Comparison of ENCODE assay signal across 7 mouse cellular contexts in genomic region chr19:9052803-9053431, GRCm38 (mm10). TPM values are rescaled to one million over a fixed set of nuclear protein-coding genes. Genes with fewer than 3 reads are reported as not detected.
DNase-seq lines count a peak whose midpoint lies in the region; ATAC-seq and TF ChIP-seq lines count a peak whose summit lies in the region.

No protein-coding gene starts in this region.

- no peak overlapping the region for H3K4me2 ChIP-seq in heart, embryonic 11.5 days
- no peak overlapping the region for H3K4me2 ChIP-seq in liver, embryonic 16.5 days (ENCODE audit: low read depth, low read length)
- no peak overlapping the region for H3K4me2 ChIP-seq in forebrain, postnatal 0 days (ENCODE audit: low read depth)

- WGBS in heart, embryonic 11.5 days (ENCODE audit: insufficient replicate concordance) = 24% methylated on average over 6 of the region's 6 CpGs
- 10% methylated on average over 6 of the region's 6 CpGs for whole genome bisulfite sequencing in liver, embryonic 16.5 days (ENCODE audit: insufficient replicate concordance)
- 61% methylated on average over 6 of the region's 6 CpGs for whole genome bisulfite sequencing in forebrain, postnatal 0 days

- H3K36me3 ChIP-seq in heart, embryonic 11.5 days (ENCODE audit: control insufficient read depth, insufficient read depth, low read length) = no peaks in the 10 kb centered on the region
- no peaks in the 10 kb centered on the region for H3K36me3 ChIP-seq in liver, embryonic 16.5 days (ENCODE audit: control insufficient read depth, insufficient read depth)
- no peaks in the 10 kb centered on the region for H3K36me3 ChIP-seq in forebrain, postnatal 0 days (ENCODE audit: insufficient read depth)

- no peak overlapping the region for H3K9ac ChIP-seq in heart, embryonic 11.5 days (ENCODE audit: low read depth, low read length)
- H3K9ac ChIP-seq in liver, embryonic 16.5 days (ENCODE audit: low read depth, low read length) = no peak overlapping the region
- no peak overlapping the region for H3K9ac ChIP-seq in forebrain, postnatal 0 days

- no peak overlapping the region for H3K4me3 ChIP-seq in heart, embryonic 11.5 days (ENCODE audit: low read depth, low read length)
- H3K4me3 ChIP-seq in liver, embryonic 16.5 days (ENCODE audit: low read depth, low read length) = no peak overlapping the region
- H3K4me3 ChIP-seq in forebrain, postnatal 0 days (ENCODE audit: low read depth, low read length) = no peak overlapping the region

- no peaks in the 10 kb centered on the region for H3K27me3 ChIP-seq in heart, embryonic 11.5 days (ENCODE audit: control insufficient read depth, insufficient read depth, low read length)
- H3K27me3 ChIP-seq in liver, embryonic 16.5 days (ENCODE audit: control insufficient read depth, insufficient read depth, low read depth, low read length) = no peaks in the 10 kb centered on the region
- H3K27me3 ChIP-seq in forebrain, postnatal 0 days (ENCODE audit: insufficient read depth, low read length) = no peaks in the 10 kb centered on the region

- DNase-seq in yolk sac, embryonic 10.5 days (ENCODE audit: low spot score) = peak; percentile 73
- DNase-seq in retina, postnatal 1 day = no peak
- no peak for DNase-seq in forebrain, postnatal 0 days

- peak overlapping the region; percentile 59 for H3K27ac ChIP-seq in heart, embryonic 11.5 days (ENCODE audit: low read depth, low read length)
- H3K27ac ChIP-seq in liver, embryonic 16.5 days (ENCODE audit: low read length) = no peak overlapping the region
- no peak overlapping the region for H3K27ac ChIP-seq in forebrain, postnatal 0 days (ENCODE audit: low read depth, low read length)

- no peak for TF ChIP-seq CTCF in forebrain, postnatal 0 days (IDR thresholded peaks at IDR 0.05; ENCODE audit: low read depth)

- peaks cover 19% of the 10 kb centered on the region for H3K4me1 ChIP-seq in heart, embryonic 11.5 days (ENCODE audit: control insufficient read depth, insufficient read depth, low read length)
- H3K4me1 ChIP-seq in liver, embryonic 16.5 days (ENCODE audit: control insufficient read depth, low read depth, low read length) = peaks cover 20% of the 10 kb centered on the region
- H3K4me1 ChIP-seq in forebrain, postnatal 0 days (ENCODE audit: insufficient read depth) = no peaks in the 10 kb centered on the region

- H3K9me3 ChIP-seq in heart, embryonic 11.5 days (replicated peaks; ENCODE audit: control insufficient read depth, low read length) = 0 out of 2 replicates have a peak, but pooled peaks cover 3% of the 10 kb centered on the region
- peaks cover 4% of the 10 kb centered on the region; the same call in 1 of the 2 replicates for H3K9me3 ChIP-seq in liver, embryonic 16.5 days (replicated peaks; ENCODE audit: control insufficient read depth, low read length)
- no peaks in the 10 kb centered on the region for H3K9me3 ChIP-seq in forebrain, postnatal 0 days (ENCODE audit: low read length)

- ATAC-seq in CD4-positive, CD25-positive, alpha-beta regulatory T cell, adult 4 months = peak; percentile 66
- peak; percentile 65 for ATAC-seq in activated CD4-positive, CD25-positive, alpha-beta regulatory T cell, adult 4 months
- ATAC-seq in heart, embryonic 11.5 days (replicated peaks; ENCODE audit: insufficient number of reproducible peaks, low FRiP score, low TSS enrichment) = peak; percentile 69
- peak; percentile 45; the same call in 1 of the 2 replicates for ATAC-seq in liver, embryonic 16.5 days (ENCODE audit: low read depth)
- ATAC-seq in forebrain, postnatal 0 days = no peak

RNA-seq across cellular contexts. Expression of gene Scgb1a1, which starts 34.8 kb away (rescaled TPM):
- polyA plus RNA-seq in CD4-positive, CD25-positive, alpha-beta regulatory T cell, adult 4 months (2017; shearing (Covaris generic)) = not detected
- not detected for polyA plus RNA-seq in activated CD4-positive, CD25-positive, alpha-beta regulatory T cell, adult 4 months (2017; shearing (Covaris generic))
- polyA plus RNA-seq in heart, embryonic 11.5 days (2014; fragmentation: Nextera tagmentation; extraction: Ambion mirVana) = not detected in 2 replicates
- not detected in 2 replicates for polyA plus RNA-seq in liver, embryonic 16.5 days (2015; fragmentation: Nextera tagmentation; extraction: Ambion mirVana)
- not detected in 2 replicates for total RNA-seq in forebrain, postnatal 0 days (2014; rRNA removed)
- not detected in 2 replicates for polyA plus RNA-seq in forebrain, postnatal 0 days (2015; fragmentation: Nextera tagmentation; extraction: Ambion mirVana)
